Mouse (Mus musculus) central nervous system, embryonic 11.5 days (tissue): ENCODE data around the gene Gstt2. TPM values are rescaled to one million over a fixed set of nuclear protein-coding genes. Genes with fewer than 3 reads are reported as not detected.

Experiments used
- polyA plus RNA-seq: library from polyadenylated mRNA; depleted of rRNA; stranded (reverse); fragments of >200 nt; gene quantifications from 2 replicates; pipeline ENCODE4 v1.2.3, GENCODE M21; 2012; rRNA removed

Gstt2 gene
- polyA plus RNA-seq: 11.9 and 12.5 TPM in 2 replicates

GRCm38 (mm10) chr10:75837248-75837759, at the start of gene Gstt2:
Gene Gstt2, minus strand, starts transcription at chr10:75837424.

DNA sequence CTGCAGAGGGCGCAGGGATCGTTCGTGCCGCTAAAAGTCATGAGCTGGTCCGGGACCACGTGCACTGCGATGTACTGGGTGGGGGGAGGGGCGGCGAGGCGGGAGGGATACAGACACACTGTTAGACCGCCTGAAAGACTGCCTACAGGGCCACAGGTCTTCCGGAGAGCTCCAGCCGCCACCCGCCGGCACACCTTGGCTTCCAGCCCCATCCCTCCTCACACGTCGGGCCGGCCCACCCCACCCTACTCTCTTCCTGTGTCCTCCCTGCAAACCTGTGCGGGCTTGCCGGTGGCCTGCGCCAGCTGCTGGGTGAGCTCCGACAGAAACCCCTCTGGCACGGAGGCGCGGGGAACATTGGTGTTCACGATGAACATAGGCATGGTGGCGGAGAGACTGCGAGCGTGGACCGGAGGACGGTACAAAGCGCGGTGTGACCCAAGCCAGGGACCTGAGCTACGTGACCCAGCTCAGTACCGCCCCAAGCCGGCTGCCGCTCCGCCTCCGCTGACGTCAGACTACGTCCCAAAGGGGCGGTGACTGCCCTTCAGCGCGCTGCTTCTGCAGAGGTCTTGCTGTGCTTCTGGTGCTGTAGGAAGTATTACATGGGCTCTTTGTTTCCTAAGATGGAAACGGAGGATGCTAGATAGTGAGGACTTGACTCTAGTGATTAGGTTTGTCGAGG, 22.7 kb upstream of the Gstt2 start, which contains the start of gene Mif:
Gene Mif, minus strand, starts transcription at position 455 of the 685 bp plus-strand sequence.

DNA sequence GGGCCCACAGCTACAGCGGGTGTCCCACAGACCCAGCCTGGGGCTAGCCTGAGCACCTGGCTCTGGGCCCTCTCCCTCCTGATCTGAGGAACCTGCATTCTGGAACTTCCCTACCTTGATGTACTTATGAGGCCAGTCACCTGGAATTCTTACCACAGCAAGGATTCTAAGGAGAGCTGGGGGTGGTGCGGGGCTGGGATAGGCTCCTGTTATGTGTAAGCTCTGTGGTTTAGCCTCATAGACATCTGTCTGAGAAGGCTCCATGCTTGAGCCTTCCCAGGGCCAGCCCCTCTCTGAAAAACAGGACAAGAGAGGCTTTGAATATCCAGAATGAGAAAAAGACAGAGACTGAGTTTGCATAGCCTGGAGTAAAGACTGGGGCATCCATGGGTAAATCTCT, 14.8 kb downstream of the Gstt2 start, which contains the start of gene Gstt4:
Gene Gstt4, minus strand, starts transcription at position 101 of the 400 bp plus-strand sequence.

GRCm38 (mm10) chr10:75798176-75798696, 39.0 kb downstream of the Gstt2 start, which contains the start of gene Gstt1:
Gene Gstt1, minus strand, starts transcription at chr10:75798584.

Other genes with a start within 250 kb of the Gstt2 start
- 1.1 and 3.1 TPM in 2 replicates for gene Ggt5, start 248.1 kb downstream of the Gstt2 start, polyA plus RNA-seq
- 2.1 and 2.8 TPM in 2 replicates for gene Susd2, start 193.4 kb downstream of the Gstt2 start, polyA plus RNA-seq
- gene Cabin1, start 73.1 kb downstream of the Gstt2 start, polyA plus RNA-seq: 35.0 and 37.3 TPM in 2 replicates
- 54.7 and 59.6 TPM in 2 replicates for gene Ddt, start 64.0 kb downstream of the Gstt2 start, polyA plus RNA-seq
- not detected in 2 replicates for gene Gm20441, start 56.5 kb downstream of the Gstt2 start, polyA plus RNA-seq
- 1.3 and 2.3 TPM in 2 replicates for gene Gstt3, start 56.0 kb downstream of the Gstt2 start, polyA plus RNA-seq
- 6.6 and 8.6 TPM in 2 replicates for gene Gstt1, start 38.8 kb downstream of the Gstt2 start, polyA plus RNA-seq
- gene Gstt4, start 14.9 kb downstream of the Gstt2 start, polyA plus RNA-seq: not detected in 2 replicates
- 736 and 1,827 TPM in 2 replicates for gene Mif, start 22.8 kb upstream of the Gstt2 start, polyA plus RNA-seq
- gene Derl3, start 56.0 kb upstream of the Gstt2 start, polyA plus RNA-seq: 2.4 and 3.3 TPM in 2 replicates
- 136 TPM in 2 replicates for gene Smarcb1, start 84.2 kb upstream of the Gstt2 start, polyA plus RNA-seq
- 14.2 and 18.3 TPM in 2 replicates for gene Chchd10, start 95.7 kb upstream of the Gstt2 start, polyA plus RNA-seq
- 36.9 and 51.5 TPM in 2 replicates for gene Mmp11, start 99.1 kb upstream of the Gstt2 start, polyA plus RNA-seq
- 0.59 and 1.6 TPM in 2 replicates for gene Gm867, start 103.2 kb upstream of the Gstt2 start, polyA plus RNA-seq
- not detected in 2 replicates for gene Vpreb3, start 105.6 kb upstream of the Gstt2 start, polyA plus RNA-seq
- gene Gm5134, start 117.1 kb upstream of the Gstt2 start, polyA plus RNA-seq: 0.05 and 0.11 TPM in 2 replicates
- gene Zfp280b, start 195.2 kb upstream of the Gstt2 start, polyA plus RNA-seq: 17.7 and 20.8 TPM in 2 replicates